Mouse (Mus musculus) liver, embryonic 16.5 days (tissue): Measurements from ENCODE around the gene Fam171a1. TPM values are rescaled to one million over a fixed set of nuclear protein-coding genes. Genes with fewer than 3 reads are reported as not detected.

ENCODE experiments used
- ATAC-seq: fragments of 200-750 bp; cut with Nextera tagmentation; 2 replicates; pipeline ENCODE4 v1.8.0; 2017; ENCODE audit warnings: low read depth, mild to moderate bottlenecking, moderate number of reproducible peaks, moderate library complexity
- H3K27ac ChIP-seq: fragments of 300-500 bp; sonication (generic); 2 replicates; pipeline ENCODE4 v1.5.1; 2014; ENCODE audit warnings: mild to moderate bottlenecking, low read length
- H3K27me3 ChIP-seq: fragments of 300-500 bp; sonication (generic); 2 replicates; pipeline ENCODE4 v1.6.1; 2014; ENCODE audit warnings: low read depth, low read length, mixed read lengths; ENCODE audit not compliant: control insufficient read depth, insufficient read depth
- H3K36me3 ChIP-seq: fragments of 300-500 bp; sonication (generic); 2 replicates; pipeline ENCODE4 v1.6.1; 2014; ENCODE audit warnings: mild to moderate bottlenecking; ENCODE audit not compliant: control insufficient read depth, insufficient read depth
- H3K4me1 ChIP-seq: fragments of 300-500 bp; sonication (generic); 2 replicates; pipeline ENCODE4 v1.6.1; 2014; ENCODE audit warnings: low read depth, low read length, mixed read lengths; ENCODE audit not compliant: control insufficient read depth
- H3K4me2 ChIP-seq: fragments of 300-500 bp; sonication (generic); 2 replicates; pipeline ENCODE4 v1.6.1; 2014; ENCODE audit warnings: low read depth, low read length, mixed read lengths
- H3K4me3 ChIP-seq: fragments of 300-500 bp; sonication (generic); 2 replicates; pipeline ENCODE4 v1.5.1; 2014; ENCODE audit warnings: low read depth, mild to moderate bottlenecking, low read length
- H3K9ac ChIP-seq: fragments of 300-500 bp; sonication (generic); 2 replicates; pipeline ENCODE4 v1.6.1; 2014; ENCODE audit warnings: low read depth, low read length
- H3K9me3 ChIP-seq: fragments of 300-500 bp; sonication (generic); replicated peaks from 2 replicates; pipeline ENCODE4 v1.6.1; 2016; ENCODE audit warnings: low read length; ENCODE audit not compliant: control insufficient read depth
- WGBS: fragments of 180-500 bp; shearing (Covaris S2); extraction: QIAGEN DNeasy Blood & Tissue Kit; methylation state at CpG from one replicate; pipeline ENCODE4 v1.1.7; 2014; ENCODE audit not compliant: insufficient replicate concordance; 5-methylcytosine and 5-hydroxymethylcytosine counted together
- polyA plus RNA-seq: library from polyadenylated mRNA; unstranded; fragments of >200 nt; fragmentation: Nextera tagmentation; extraction: Ambion mirVana; gene quantifications from 2 replicates; pipeline ENCODE4 v1.2.1, GENCODE M21; 2015

The Fam171a1 gene
- polyA plus RNA-seq, 1 experiment from 2014 or later: 2.6 TPM

DNA sequence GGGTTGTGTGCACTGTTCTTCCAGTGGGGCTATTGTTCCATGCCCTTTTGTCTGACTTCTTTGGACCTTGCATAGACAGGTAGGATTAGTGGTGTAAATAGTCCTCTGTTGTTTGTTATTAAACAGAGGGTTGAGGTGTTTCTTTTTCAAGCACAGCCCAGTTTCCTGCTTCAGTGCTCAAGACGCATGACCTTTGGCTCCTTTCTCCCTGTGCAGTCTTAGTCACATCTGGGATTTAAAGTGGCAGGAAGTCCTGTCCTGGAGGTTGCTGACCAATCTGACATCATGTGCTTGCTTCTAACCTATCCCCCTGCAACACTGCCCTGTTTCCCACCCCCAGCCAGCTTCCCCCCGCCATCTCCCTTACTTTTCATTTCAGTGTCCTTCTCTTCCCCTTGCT, 14.9 kb downstream of the Fam171a1 start:
- no peak for ATAC-seq
- no peaks in the 10 kb centered on the region for H3K27me3 ChIP-seq
- no peak overlapping the region for H3K27ac ChIP-seq

DNA sequence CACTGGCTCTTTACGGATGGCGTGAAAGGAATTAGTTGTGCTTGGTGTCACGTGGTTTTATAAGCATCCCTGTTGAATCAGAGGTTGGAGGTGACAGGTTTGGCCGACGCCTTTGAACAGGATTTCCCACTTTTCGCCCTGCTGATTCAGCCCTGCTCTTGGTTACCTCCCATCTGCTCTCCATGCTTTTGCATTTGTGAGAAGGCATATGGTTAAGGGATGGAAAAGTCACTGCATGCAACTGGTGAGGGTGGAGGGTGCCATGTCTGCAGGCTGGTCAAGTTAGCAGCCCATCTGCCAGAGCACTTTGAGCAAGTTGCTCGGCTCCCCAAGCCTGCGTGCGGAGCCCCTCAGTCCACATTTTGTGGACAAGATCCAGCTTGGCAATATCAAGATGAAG, 18.4 kb downstream of the Fam171a1 start:
- Histone ChIP-seq H3K27me3 (no peaks in the 10 kb centered on the region), H3K4me1 (no peaks in the 10 kb centered on the region; the same call in 1 of the 2 replicates), H3K9me3 (no peaks in the 10 kb centered on the region), H3K36me3 (no peaks in the 10 kb centered on the region), H3K9ac (no peak overlapping the region), H3K4me2 (no peak overlapping the region), H3K4me3 (no peak overlapping the region), H3K27ac (no peak overlapping the region)
- no peak for ATAC-seq
- WGBS: 74% methylated on average over 9 of the region's 9 CpGs

More for the DNA sequence above, 14.9 kb downstream of the Fam171a1 start:
- Histone ChIP-seq H3K9me3 (no peaks in the 10 kb centered on the region), H3K9ac (no peak overlapping the region), H3K4me3 (no peak overlapping the region), H3K4me1 (no peaks in the 10 kb centered on the region), H3K36me3 (no peaks in the 10 kb centered on the region), H3K4me2 (no peak overlapping the region)
- WGBS: 52% methylated on average over 2 of the region's 2 CpGs

DNA sequence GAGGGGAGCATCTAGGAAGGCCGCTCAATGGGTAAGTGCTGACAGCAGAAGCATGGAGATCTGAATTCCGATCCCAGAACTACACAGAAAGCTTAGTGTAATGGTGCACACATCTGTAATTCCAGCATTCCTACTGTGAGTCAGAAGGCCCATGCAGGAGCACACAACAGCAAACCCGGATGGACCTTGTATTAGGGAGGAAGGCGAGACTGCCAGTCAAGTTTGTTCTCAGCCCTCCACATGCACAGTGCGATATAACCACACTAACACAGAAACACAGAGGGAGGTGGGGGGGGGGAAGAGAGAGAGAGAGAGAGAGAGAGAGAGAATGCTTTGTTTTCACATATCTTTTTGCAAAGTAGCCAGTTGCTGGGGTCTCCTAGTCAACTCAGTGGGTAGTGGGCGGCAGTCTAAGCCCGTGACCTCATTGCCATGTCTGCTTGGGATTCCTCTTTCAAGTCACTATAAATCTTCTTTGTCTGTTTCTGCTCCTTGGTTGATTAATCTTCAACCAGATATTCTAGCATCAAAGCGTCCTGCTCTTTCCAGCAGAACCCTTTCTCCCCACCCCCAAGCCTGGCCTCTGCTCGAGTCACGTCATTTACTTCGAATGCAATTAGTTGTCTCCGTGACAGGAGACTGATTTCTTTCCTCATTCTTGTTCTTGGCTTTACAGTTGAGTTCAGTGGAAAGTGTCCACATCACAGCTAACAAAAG, 20.7 kb downstream of the Fam171a1 start:
- Histone ChIP-seq H3K9ac (no peak overlapping the region), H3K9me3 (no peaks in the 10 kb centered on the region), H3K4me1 (no peaks in the 10 kb centered on the region; the same call in none of the 2 replicates), H3K27ac (no peak overlapping the region), H3K4me2 (no peak overlapping the region), H3K27me3 (no peaks in the 10 kb centered on the region), H3K36me3 (no peaks in the 10 kb centered on the region), H3K4me3 (no peak overlapping the region)
- ATAC-seq: no peak
- 55% methylated on average over 12 of the region's 12 CpGs for WGBS

DNA sequence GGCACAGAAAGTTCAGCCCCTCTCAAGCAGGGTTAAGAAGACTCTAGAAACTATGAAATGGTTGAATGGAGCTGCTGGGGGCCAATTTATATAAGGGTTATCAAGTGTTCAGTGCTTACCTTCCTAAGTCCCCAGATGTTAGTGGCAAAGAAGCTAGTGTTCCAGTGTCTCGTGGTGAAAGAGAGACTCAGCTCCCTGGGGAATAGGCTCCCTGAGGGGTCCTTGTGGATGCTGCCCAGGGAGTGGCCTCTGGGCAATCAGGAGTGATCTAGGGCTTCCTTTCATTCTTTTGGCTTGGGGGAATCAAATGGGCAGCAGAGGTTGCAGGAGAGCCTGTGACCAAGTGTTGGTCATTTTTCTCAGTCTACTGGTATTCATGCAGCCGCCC, 21.3 kb downstream of the Fam171a1 start:
- Histone ChIP-seq H3K4me1 (no peaks in the 10 kb centered on the region; the same call in none of the 2 replicates), H3K4me2 (no peak overlapping the region), H3K9me3 (no peaks in the 10 kb centered on the region), H3K36me3 (no peaks in the 10 kb centered on the region), H3K27ac (no peak overlapping the region), H3K9ac (no peak overlapping the region), H3K27me3 (no peaks in the 10 kb centered on the region), H3K4me3 (no peak overlapping the region)
- WGBS: 46% methylated on average over 2 of the region's 2 CpGs
- ATAC-seq: no peak

DNA sequence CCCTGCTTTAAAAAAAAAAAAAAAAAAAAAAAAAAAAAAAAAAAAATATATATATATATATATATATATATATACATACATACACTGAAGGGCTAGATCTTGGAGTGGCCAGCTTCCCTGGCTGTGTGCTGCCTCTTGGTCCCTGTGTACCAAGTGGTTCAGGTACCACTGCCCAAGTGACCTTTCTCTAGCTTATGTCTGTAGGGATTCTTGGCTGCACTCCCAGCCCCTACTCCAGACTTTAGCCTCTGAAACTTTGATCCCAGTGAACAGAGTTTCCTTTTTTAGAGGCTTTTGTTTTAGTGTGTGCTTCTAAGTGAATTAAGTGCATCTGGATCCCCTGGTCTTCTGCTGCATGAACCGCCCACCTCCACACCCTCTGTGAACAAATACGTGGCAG, 24.3 kb downstream of the Fam171a1 start:
- no peaks in the 10 kb centered on the region; the same call in none of the 2 replicates for H3K4me1 ChIP-seq
- no peaks in the 10 kb centered on the region for H3K36me3 ChIP-seq
- H3K4me2 ChIP-seq: no peak overlapping the region
- ATAC-seq: peak; percentile 64
- H3K9me3 ChIP-seq: no peaks in the 10 kb centered on the region
- 50% methylated on average over 2 of the region's 2 CpGs for WGBS
- H3K4me3 ChIP-seq: no peak overlapping the region
- H3K27ac ChIP-seq: no peak overlapping the region
- no peaks in the 10 kb centered on the region for H3K27me3 ChIP-seq
- no peak overlapping the region for H3K9ac ChIP-seq

DNA sequence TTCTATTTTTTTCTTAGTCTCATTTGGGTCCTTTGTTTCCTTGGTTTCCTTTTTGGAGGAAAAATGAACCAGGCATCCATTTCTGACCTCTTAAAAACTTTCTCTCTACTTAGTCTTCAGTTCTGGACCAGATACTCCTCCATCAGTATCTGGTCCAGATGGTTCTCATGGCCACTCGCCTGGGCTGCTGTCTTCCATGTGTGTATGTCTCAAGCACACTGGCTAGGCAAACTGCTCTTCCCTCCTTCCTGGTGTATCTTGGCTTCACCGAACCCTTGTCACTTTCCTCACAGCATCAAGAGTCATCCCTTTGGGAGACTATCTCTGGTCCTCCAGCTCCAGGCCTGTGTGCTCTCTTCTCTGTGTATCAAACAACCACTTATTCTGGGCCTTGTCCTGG, 25.0 kb downstream of the Fam171a1 start:
- H3K4me2 ChIP-seq: no peak overlapping the region
- H3K9me3 ChIP-seq: no peaks in the 10 kb centered on the region
- no peak overlapping the region for H3K27ac ChIP-seq
- H3K27me3 ChIP-seq: no peaks in the 10 kb centered on the region
- H3K36me3 ChIP-seq: no peaks in the 10 kb centered on the region
- WGBS: 60% methylated on average over 2 of the region's 2 CpGs
- no peak for ATAC-seq
- no peaks in the 10 kb centered on the region; the same call in none of the 2 replicates for H3K4me1 ChIP-seq
- H3K9ac ChIP-seq: no peak overlapping the region
- H3K4me3 ChIP-seq: no peak overlapping the region

DNA sequence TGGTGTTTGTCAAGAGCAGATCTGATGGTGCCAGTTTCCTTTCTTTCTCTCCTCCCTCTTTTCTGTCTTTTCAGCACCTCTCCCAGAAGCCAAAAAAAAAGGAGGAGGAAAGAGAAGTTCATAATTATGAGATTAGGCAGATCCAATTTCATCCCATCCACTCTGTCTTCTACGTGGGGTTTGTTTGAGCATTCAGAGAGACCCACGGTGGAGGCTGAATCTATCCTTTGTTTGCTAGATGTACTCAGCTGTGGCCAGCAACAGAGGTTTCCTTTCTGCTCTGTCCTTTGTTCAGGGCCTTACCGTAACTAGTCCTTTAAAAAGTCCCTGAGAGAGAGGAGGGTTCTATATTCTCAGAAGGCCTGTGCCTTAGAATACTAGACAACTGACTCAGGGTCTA, 25.6 kb downstream of the Fam171a1 start:
- 48% methylated on average over 3 of the region's 3 CpGs for WGBS
- Histone ChIP-seq H3K9ac (no peak overlapping the region), H3K27ac (no peak overlapping the region), H3K27me3 (no peaks in the 10 kb centered on the region), H3K9me3 (no peaks in the 10 kb centered on the region), H3K4me1 (no peaks in the 10 kb centered on the region; the same call in none of the 2 replicates), H3K36me3 (no peaks in the 10 kb centered on the region), H3K4me2 (no peak overlapping the region), H3K4me3 (no peak overlapping the region)
- ATAC-seq: no peak

DNA sequence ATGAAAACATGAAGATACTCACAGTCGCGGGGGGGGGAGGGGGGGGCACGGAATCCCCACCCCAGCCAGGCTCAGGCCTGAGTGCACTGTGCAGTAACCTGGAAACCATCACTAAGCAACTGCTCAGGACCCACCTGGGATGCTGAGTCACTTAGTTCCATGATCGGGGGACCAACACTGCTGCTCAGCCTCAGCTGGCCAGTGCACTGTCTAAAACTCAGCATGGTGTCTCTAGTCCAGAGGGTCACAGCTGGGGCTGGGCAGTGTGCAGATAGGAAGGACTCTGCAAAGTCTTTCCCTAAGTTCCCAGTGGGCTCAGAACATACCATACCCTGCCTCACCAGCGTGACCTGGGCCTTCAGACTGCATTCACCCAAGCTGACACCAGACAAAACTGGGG, 26.6 kb downstream of the Fam171a1 start:
- H3K9me3 ChIP-seq: no peaks in the 10 kb centered on the region
- no peak for ATAC-seq
- no peaks in the 10 kb centered on the region for H3K27me3 ChIP-seq
- no peak overlapping the region for H3K9ac ChIP-seq
- no peaks in the 10 kb centered on the region; the same call in 1 of the 2 replicates for H3K4me1 ChIP-seq
- no peaks in the 10 kb centered on the region for H3K36me3 ChIP-seq
- H3K27ac ChIP-seq: no peak overlapping the region
- H3K4me3 ChIP-seq: no peak overlapping the region
- 58% methylated on average over 5 of the region's 5 CpGs for WGBS
- H3K4me2 ChIP-seq: no peak overlapping the region

DNA sequence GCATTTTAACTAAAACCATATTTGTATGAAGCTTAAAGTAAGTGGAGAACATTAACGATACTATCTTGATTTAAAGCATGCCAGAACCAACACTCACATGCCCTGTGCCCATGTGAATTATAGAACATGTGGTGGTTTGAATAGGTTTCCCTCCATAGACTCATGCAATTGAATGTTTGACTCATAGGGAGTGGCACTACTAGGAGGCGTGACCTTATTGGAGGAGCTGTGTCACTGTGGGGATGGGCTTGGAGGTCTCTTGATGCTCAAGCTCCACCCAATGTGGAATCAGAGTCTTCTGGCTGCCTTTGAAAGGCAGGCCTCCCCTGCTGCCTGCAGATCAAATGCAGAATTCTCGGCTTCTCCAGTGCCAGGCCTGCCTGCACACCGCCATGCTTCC, 27.8 kb downstream of the Fam171a1 start:
- H3K4me3 ChIP-seq: no peak overlapping the region
- no peaks in the 10 kb centered on the region for H3K27me3 ChIP-seq
- 63% methylated on average over 4 of the region's 4 CpGs for WGBS
- H3K27ac ChIP-seq: no peak overlapping the region
- no peaks in the 10 kb centered on the region; the same call in 1 of the 2 replicates for H3K4me1 ChIP-seq
- no peaks in the 10 kb centered on the region for H3K36me3 ChIP-seq
- H3K4me2 ChIP-seq: no peak overlapping the region
- no peak overlapping the region for H3K9ac ChIP-seq
- H3K9me3 ChIP-seq: no peaks in the 10 kb centered on the region
- ATAC-seq: no peak
